Mouse (Mus musculus) C2C12 (cell line): Measurements from ENCODE around the gene Mrps25.

Experiments used
- CTCF ChIP-seq: IDR thresholded peaks from one replicate; pipeline ENCODE4 v1.5.1; 2011; ENCODE audit not compliant: control insufficient read depth, insufficient read depth, insufficient read length
- MYOD1 ChIP-seq: IDR thresholded peaks from one replicate; pipeline ENCODE4 v1.6.1; 2011; ENCODE audit warnings: low read depth; ENCODE audit not compliant: control insufficient read depth, insufficient read length

DNA sequence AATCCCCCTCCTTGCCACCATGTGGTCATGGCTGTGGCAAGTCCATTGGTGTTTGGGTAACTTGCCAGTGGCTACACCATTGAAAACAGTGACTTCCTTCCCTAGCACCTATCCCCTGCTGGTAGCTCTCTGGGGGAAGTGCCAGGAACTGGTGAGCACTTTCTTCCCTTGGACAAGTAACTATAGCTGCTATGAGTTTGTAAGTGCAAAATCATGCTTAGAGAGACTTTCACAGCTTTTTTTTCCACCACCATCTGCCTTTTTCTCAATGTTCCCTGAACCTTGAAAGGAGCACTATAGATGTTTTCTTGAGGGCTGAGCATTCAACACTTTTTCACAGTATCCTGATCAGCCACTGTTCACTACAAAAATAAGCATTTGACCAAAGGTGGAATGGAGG, 59.3 kb downstream of the Mrps25 start:
- TF ChIP-seq CTCF (no peak), MYOD1 (no peak)
